Mouse (Mus musculus) neural tube, embryonic 13.5 days (tissue): ENCODE results near the gene Pde4d. TPM values are rescaled to one million over a fixed set of nuclear protein-coding genes. Genes with fewer than 3 reads are reported as not detected.

ENCODE experiments used
- ATAC-seq: fragments of 200-750 bp; cut with Nextera tagmentation; 2 replicates; pipeline ENCODE4 v1.8.0; 2017; ENCODE audit warnings: low read depth, mild to moderate bottlenecking, moderate TSS enrichment, moderate library complexity
- H3K27ac ChIP-seq: fragments of 300-500 bp; sonication (generic); replicated peaks from 2 replicates; pipeline ENCODE4 v1.5.1; 2015; ENCODE audit warnings: moderate library complexity, mild to moderate bottlenecking, inconsistent platforms
- H3K27me3 ChIP-seq: fragments of 300-500 bp; sonication (generic); 2 replicates; pipeline ENCODE4 v1.6.1; 2015; ENCODE audit warnings: mild to moderate bottlenecking, inconsistent platforms
- H3K36me3 ChIP-seq: fragments of 300-500 bp; sonication (generic); 2 replicates; pipeline ENCODE4 v1.6.1; 2015; ENCODE audit warnings: mild to moderate bottlenecking, inconsistent platforms
- H3K4me1 ChIP-seq: fragments of 300-500 bp; sonication (generic); replicated peaks from 2 replicates; pipeline ENCODE4 v1.6.1; 2015; ENCODE audit warnings: inconsistent platforms
- H3K4me2 ChIP-seq: fragments of 300-500 bp; sonication (generic); 2 replicates; pipeline ENCODE4 v1.6.1; 2015; ENCODE audit warnings: inconsistent platforms, mild to moderate bottlenecking, moderate library complexity
- H3K4me3 ChIP-seq: fragments of 300-500 bp; sonication (generic); 2 replicates; pipeline ENCODE4 v1.5.1; 2015; ENCODE audit warnings: mild to moderate bottlenecking, inconsistent platforms
- H3K9ac ChIP-seq: fragments of 300-500 bp; sonication (generic); 2 replicates; pipeline ENCODE4 v1.6.1; 2015; ENCODE audit warnings: moderate library complexity, mild to moderate bottlenecking, inconsistent platforms
- H3K9me3 ChIP-seq: fragments of 300-500 bp; sonication (generic); 2 replicates; pipeline ENCODE4 v1.6.1; 2016; ENCODE audit warnings: inconsistent platforms
- whole genome bisulfite sequencing: fragments of 180-500 bp; shearing (Covaris S2); methylation state at CpG from one replicate; pipeline ENCODE4 v1.1.7; 2015; 5-methylcytosine and 5-hydroxymethylcytosine counted together
- polyA plus RNA-seq: library from polyadenylated mRNA; unstranded; fragments of >200 nt; fragmentation: Nextera tagmentation; extraction: Ambion mirVana; gene quantifications from 2 replicates; pipeline ENCODE4 v1.2.1, GENCODE M21; 2015

The Pde4d gene
- polyA plus RNA-seq, 1 experiment from 2014 or later = 15.5 TPM

GRCm38 (mm10) chr13:109380149-109380548 lies 930.4 kb downstream of the Pde4d start:
- peaks cover 17% of the 10 kb centered on the region for H3K4me1 ChIP-seq
- H3K4me3 ChIP-seq = no peak overlapping the region
- no peak overlapping the region for H3K27ac ChIP-seq
- no peak overlapping the region for H3K4me2 ChIP-seq
- H3K9me3 ChIP-seq = no peaks in the 10 kb centered on the region
- WGBS = 92% methylated on average over 2 of the region's 2 CpGs
- no peaks in the 10 kb centered on the region for H3K36me3 ChIP-seq
- ATAC-seq = no peak
- no peak overlapping the region for H3K9ac ChIP-seq
- H3K27me3 ChIP-seq = no peaks in the 10 kb centered on the region

DNA sequence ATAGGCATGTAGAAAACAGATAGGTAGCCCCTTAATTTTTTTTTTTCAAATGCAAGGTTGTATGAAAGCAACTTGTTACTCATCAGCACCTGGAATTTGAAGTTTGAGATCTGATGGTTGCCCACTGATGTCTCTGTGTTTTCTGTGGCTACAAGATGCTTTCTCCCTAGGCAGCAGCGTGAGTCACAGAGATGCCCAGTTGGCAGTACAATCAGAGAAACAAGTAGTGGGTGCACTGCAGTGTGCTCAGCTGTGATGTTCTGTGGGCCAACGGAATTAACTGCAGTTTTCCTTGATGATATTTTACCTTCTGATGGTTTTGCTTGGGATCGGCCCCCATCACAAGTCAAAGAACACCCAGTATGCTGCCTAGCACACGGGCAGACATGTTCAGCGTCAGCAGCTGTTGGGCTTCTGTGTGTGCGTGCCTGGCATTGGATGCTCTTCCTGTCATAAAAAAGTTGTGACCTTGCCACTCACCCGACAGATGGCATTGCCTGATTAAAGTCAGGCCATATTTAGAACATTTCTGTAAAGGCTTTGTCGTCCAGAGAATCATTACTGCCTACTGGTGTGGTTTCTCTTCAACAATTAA lies 939.0 kb downstream of the Pde4d start:
- Histone ChIP-seq H3K4me3 (no peak overlapping the region), H3K27ac (no peak overlapping the region), H3K9ac (no peak overlapping the region), H3K27me3 (no peaks in the 10 kb centered on the region), H3K9me3 (no peaks in the 10 kb centered on the region), H3K4me2 (no peak overlapping the region), H3K4me1 (peaks cover 4% of the 10 kb centered on the region), H3K36me3 (no peaks in the 10 kb centered on the region)
- ATAC-seq = no peak
- 80% methylated on average over 8 of the region's 8 CpGs for WGBS

DNA sequence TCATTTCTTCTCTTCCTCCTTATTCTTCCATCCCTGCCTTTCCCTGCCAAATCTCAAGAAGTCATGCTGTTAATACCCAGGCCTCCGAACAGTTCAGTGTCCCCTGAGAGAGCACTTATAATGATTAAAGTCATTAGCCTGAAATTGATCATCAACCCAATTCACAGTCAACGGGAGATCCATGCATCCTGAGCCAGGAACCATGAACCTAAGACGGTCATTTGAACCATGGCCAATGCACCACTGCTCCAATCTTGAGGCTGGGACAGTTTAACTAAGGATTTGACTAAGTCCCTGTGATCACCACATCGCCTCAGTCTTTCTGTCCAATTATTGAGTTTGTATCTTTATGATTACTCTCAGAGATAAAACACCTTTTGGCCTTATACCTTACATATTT lies 952.6 kb downstream of the Pde4d start:
- no peak for ATAC-seq

GRCm38 (mm10) chr13:109402936-109403335 lies 953.2 kb downstream of the Pde4d start:
- WGBS = 21% methylated on average over 2 of the region's 2 CpGs
- no peaks in the 10 kb centered on the region for H3K4me1 ChIP-seq
- H3K9me3 ChIP-seq = no peaks in the 10 kb centered on the region

More for the DNA sequence above, 952.6 kb downstream of the Pde4d start:
- no peak overlapping the region for H3K4me2 ChIP-seq
- no peaks in the 10 kb centered on the region for H3K36me3 ChIP-seq
- WGBS = 64% methylated on average over 4 of the region's 4 CpGs
- H3K9ac ChIP-seq = no peak overlapping the region
- no peak overlapping the region for H3K27ac ChIP-seq
- H3K4me1 ChIP-seq = no peaks in the 10 kb centered on the region
- no peaks in the 10 kb centered on the region for H3K9me3 ChIP-seq
- no peaks in the 10 kb centered on the region for H3K27me3 ChIP-seq
- no peak overlapping the region for H3K4me3 ChIP-seq

DNA sequence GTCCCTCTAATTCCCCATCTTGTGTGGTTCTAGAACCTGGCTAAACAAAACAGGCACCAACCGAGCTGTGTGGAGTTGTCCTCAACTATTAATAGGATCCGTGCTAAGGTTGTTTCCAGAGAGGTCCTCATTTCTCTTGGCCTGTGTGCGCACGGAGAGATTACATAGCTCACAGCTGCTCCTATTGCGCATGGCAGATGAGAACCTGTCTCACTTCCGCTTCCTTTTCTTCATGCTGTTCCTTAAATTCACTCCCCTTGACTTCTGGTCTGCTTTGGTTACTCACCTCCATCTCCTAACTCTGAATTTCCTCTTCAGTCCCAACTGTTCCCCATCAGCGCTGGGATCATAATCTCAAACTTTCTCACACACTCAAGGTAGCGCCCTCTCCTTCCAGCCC lies 956.6 kb downstream of the Pde4d start:
- Histone ChIP-seq H3K4me3 (no peak overlapping the region), H3K27ac (no peak overlapping the region), H3K9ac (no peak overlapping the region), H3K4me2 (no peak overlapping the region), H3K4me1 (no peaks in the 10 kb centered on the region), H3K9me3 (no peaks in the 10 kb centered on the region), H3K27me3 (no peaks in the 10 kb centered on the region), H3K36me3 (no peaks in the 10 kb centered on the region)
- WGBS = 95% methylated on average over 8 of the region's 8 CpGs
- no peak for ATAC-seq

More at GRCm38 (mm10) chr13:109402936-109403335, 953.2 kb downstream of the Pde4d start:
- H3K4me2 ChIP-seq = no peak overlapping the region
- H3K4me3 ChIP-seq = no peak overlapping the region
- ATAC-seq = no peak
- H3K36me3 ChIP-seq = no peaks in the 10 kb centered on the region
- H3K9ac ChIP-seq = no peak overlapping the region
- no peaks in the 10 kb centered on the region for H3K27me3 ChIP-seq
- H3K27ac ChIP-seq = no peak overlapping the region

DNA sequence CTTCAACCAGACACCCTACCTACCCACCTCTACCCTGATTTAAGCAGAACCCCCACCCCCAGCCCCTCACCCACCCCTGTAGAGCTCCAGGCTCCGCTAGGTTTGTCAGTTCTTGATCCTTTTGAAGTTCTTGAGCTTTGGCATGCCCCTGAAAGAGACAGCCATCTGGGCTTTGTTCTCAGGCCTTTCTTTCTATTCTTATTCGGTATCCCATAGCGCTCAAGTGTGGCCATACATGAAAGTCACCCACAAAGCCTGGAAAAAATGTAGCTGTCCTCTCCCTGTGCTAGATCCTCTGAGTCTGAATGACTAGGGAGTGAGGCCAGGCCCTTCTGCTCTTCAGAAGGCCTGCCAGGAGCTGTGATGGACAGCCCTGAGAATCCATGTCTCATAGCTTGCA lies 957.6 kb downstream of the Pde4d start:
- 46% methylated on average over 3 of the region's 3 CpGs for WGBS
- H3K27ac ChIP-seq = no peak overlapping the region
- no peak for ATAC-seq
- no peak overlapping the region for H3K4me2 ChIP-seq
- no peaks in the 10 kb centered on the region for H3K36me3 ChIP-seq
- H3K4me3 ChIP-seq = no peak overlapping the region
- H3K4me1 ChIP-seq = no peaks in the 10 kb centered on the region
- no peak overlapping the region for H3K9ac ChIP-seq
- H3K27me3 ChIP-seq = no peaks in the 10 kb centered on the region
- H3K9me3 ChIP-seq = no peaks in the 10 kb centered on the region

- no peaks in the 10 kb centered on the region for H3K4me1 ChIP-seq
- H3K27me3 ChIP-seq = no peaks in the 10 kb centered on the region
- H3K27ac ChIP-seq = no peak overlapping the region
- ATAC-seq = no peak
- H3K9ac ChIP-seq = no peak overlapping the region
- H3K9me3 ChIP-seq = no peaks in the 10 kb centered on the region
- H3K36me3 ChIP-seq = no peaks in the 10 kb centered on the region
- H3K4me3 ChIP-seq = no peak overlapping the region
- no peak overlapping the region for H3K4me2 ChIP-seq
- 61% methylated on average over 3 of the region's 3 CpGs for WGBS
Measured at GRCm38 (mm10) chr13:109420426-109420825, 970.7 kb downstream of the Pde4d start.

DNA sequence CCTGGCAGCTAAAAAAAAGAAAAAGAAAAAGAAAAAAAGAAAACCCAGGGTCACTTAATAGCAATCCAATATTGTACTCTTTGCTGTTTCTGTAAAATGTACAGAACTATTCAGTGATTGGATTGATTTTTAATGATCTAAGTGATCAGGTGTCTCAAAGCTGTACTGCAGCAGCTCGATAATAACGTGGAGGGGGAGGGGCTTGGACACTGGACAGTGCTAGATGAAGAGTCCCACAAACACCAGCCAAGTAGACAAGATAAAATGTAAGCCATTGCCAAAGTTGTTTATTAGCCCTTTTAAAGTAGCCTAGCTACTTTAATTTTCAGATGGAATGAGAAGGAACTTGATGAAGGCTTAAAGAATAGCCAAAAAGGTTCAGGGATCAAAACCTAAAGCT lies 975.2 kb downstream of the Pde4d start:
- Histone ChIP-seq H3K27me3 (no peaks in the 10 kb centered on the region), H3K4me1 (no peaks in the 10 kb centered on the region), H3K4me2 (no peak overlapping the region), H3K27ac (no peak overlapping the region), H3K9ac (no peak overlapping the region), H3K9me3 (no peaks in the 10 kb centered on the region), H3K36me3 (no peaks in the 10 kb centered on the region), H3K4me3 (no peak overlapping the region)
- WGBS = 78% methylated on average over 2 of the region's 2 CpGs
- ATAC-seq = no peak

GRCm38 (mm10) chr13:109425548-109425947 lies 975.8 kb downstream of the Pde4d start:
- Histone ChIP-seq H3K27ac (no peak overlapping the region), H3K36me3 (no peaks in the 10 kb centered on the region), H3K4me3 (no peak overlapping the region), H3K9me3 (no peaks in the 10 kb centered on the region), H3K4me2 (no peak overlapping the region), H3K27me3 (no peaks in the 10 kb centered on the region), H3K4me1 (no peaks in the 10 kb centered on the region), H3K9ac (no peak overlapping the region)
- WGBS = 81% methylated on average over 13 of the region's 13 CpGs
- no peak for ATAC-seq

GRCm38 (mm10) chr13:109426058-109426457 lies 976.3 kb downstream of the Pde4d start:
- Histone ChIP-seq H3K4me1 (no peaks in the 10 kb centered on the region), H3K4me3 (no peak overlapping the region), H3K36me3 (no peaks in the 10 kb centered on the region), H3K9me3 (no peaks in the 10 kb centered on the region), H3K4me2 (no peak overlapping the region), H3K27me3 (no peaks in the 10 kb centered on the region), H3K9ac (no peak overlapping the region), H3K27ac (no peak overlapping the region)
- 88% methylated on average over 5 of the region's 5 CpGs for WGBS
- no peak for ATAC-seq

DNA sequence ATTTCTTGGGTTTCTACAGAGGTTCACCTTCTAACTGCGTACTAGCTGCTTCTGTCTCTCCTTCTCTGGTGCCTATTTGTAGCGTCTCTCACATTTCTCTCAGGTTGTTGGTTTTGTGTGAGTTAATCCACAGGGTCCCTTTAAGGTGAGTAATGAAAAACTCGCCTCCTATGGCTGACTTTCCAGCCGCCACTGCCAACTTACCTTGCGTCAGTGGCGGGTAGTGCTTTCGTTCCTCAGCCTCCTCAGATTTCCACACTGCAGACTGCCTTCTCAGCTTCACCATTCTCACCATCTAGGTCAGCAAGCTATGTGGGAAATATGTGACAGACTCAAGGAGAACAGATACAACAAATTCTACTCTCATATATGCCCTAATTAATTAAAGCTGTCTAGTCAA lies 977.8 kb downstream of the Pde4d start:
- no peaks in the 10 kb centered on the region for H3K9me3 ChIP-seq
- 86% methylated on average over 7 of the region's 7 CpGs for WGBS
- H3K4me2 ChIP-seq = no peak overlapping the region
- ATAC-seq = no peak
- no peaks in the 10 kb centered on the region for H3K4me1 ChIP-seq
- H3K36me3 ChIP-seq = no peaks in the 10 kb centered on the region
- H3K27ac ChIP-seq = no peak overlapping the region
- no peak overlapping the region for H3K9ac ChIP-seq
- H3K4me3 ChIP-seq = no peak overlapping the region
- H3K27me3 ChIP-seq = no peaks in the 10 kb centered on the region

- 90% methylated on average over 2 of the region's 2 CpGs for WGBS
- no peaks in the 10 kb centered on the region for H3K9me3 ChIP-seq
- H3K36me3 ChIP-seq = no peaks in the 10 kb centered on the region
- H3K4me3 ChIP-seq = no peak overlapping the region
- ATAC-seq = no peak
- H3K4me2 ChIP-seq = no peak overlapping the region
- no peaks in the 10 kb centered on the region for H3K4me1 ChIP-seq
- H3K27me3 ChIP-seq = no peaks in the 10 kb centered on the region
- H3K9ac ChIP-seq = no peak overlapping the region
- no peak overlapping the region for H3K27ac ChIP-seq
Measured at GRCm38 (mm10) chr13:109429544-109429943, 979.8 kb downstream of the Pde4d start.

DNA sequence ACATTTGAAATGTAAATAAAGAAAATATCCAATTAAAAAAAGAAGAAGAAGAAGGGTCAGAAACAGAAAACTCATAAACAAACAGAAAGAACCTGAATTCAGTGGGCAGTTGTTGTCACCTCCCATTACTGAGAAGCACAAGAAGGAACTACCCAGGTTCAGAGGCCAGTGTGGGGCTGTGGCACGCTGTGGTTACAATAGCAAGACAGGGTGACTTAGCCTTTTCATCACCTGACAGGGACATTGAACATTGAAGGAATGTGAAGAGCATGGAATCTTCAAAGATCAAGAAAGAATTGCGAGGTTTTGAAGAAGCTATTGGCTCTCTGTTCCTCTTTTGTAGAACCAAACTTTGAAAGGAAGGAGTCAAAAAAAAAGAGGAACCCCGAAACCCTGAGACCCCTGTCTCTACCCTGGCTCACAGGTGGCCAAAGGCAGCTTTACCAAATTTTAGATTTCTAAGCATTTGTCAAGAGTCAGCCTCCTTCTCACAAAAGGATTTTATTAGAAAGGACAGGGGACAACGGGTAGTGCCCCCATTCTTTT lies 987.6 kb downstream of the Pde4d start:
- no peak overlapping the region for H3K4me2 ChIP-seq
- no peaks in the 10 kb centered on the region for H3K27me3 ChIP-seq
- no peak overlapping the region for H3K4me3 ChIP-seq
- no peak for ATAC-seq
- H3K9me3 ChIP-seq = no peaks in the 10 kb centered on the region
- H3K4me1 ChIP-seq = peaks cover 7% of the 10 kb centered on the region
- H3K9ac ChIP-seq = no peak overlapping the region
- 72% methylated on average over 4 of the region's 4 CpGs for WGBS
- no peak overlapping the region for H3K27ac ChIP-seq
- no peaks in the 10 kb centered on the region for H3K36me3 ChIP-seq
